Mouse (Mus musculus): Measurements from ENCODE around the gene Ccdc85c.

Gene Ccdc85c

DNA sequence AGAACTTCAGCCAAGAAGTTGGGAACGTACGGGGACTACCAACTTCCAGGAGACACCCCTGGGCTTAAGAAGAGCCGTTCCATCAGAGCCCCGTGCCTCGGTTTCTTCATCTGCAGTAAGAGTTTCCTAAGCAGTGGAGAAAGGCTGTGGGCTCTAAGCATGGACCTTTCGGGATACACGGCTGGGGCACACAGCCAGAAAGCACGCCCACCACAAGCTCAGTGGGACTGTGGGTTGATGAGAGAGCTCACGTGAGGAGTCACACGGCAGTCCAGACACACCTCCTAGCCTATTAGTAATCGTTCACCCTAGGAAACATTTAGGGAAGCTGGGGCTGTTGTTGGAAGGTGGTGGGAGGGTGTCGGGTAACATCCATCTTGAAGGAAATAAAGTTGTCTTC lies 22.2 kb downstream of the Ccdc85c start:
- no peaks in the 10 kb centered on the region for H3K36me3 ChIP-seq (ENCODE audit: insufficient read depth, low read length)
- H3K27me3 ChIP-seq (ENCODE audit: insufficient read depth, low read length) = no peaks in the 10 kb centered on the region
- TF ChIP-seq CTCF (conservative IDR thresholded peaks at IDR 0.05; ENCODE audit: low read length) = no peak
- TF ChIP-seq NANOG (IDR thresholded peaks at IDR 0.05; ENCODE audit: borderline replicate concordance, low read length) = no peak
- TF ChIP-seq POU5F1 (IDR thresholded peaks at IDR 0.05; ENCODE audit: borderline replicate concordance, low read length) = no peak
- H3K4me1 ChIP-seq (replicated peaks; ENCODE audit: low read depth, low read length) = peaks cover 77% of the 10 kb centered on the region
- H3K4me3 ChIP-seq (replicated peaks; ENCODE audit: low read length) = no peak overlapping the region
- H3K9me3 ChIP-seq (ENCODE audit: low read length) = no peaks in the 10 kb centered on the region

DNA sequence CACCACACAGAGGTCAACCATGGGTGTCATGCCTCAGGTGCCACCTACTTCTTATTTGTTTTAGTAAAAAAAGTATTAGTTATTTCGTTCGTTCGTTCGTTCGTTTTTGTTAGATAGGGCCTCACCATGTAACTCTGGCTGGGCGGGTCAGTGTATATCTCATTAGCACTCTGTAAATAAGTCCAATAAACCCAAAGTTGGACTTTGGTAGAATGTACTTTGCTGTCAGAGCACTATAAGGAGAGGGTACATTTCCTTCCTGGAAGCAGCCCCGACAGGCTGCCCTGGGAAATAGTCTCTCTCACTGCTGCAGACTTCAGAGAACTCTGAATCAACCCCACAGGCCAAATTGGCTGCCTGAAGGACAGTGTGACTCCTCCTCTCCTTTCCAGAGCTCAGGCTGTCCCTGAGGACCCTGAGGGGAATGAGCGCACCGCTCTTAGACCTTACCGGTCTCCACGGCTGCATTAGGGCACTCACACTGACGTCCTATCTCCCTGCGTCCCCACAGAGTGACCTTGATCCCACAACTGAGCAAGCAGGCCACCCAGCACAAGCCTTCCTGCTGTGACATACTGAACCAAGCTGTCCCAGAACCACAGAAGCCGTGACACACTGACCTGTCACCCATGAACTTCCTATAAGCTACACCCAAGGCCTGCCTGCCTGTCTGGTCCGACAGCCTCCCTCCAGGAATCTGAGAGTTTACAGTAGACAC lies 23.2 kb downstream of the Ccdc85c start:
- TF ChIP-seq POU5F1 (IDR thresholded peaks at IDR 0.05; ENCODE audit: borderline replicate concordance, low read length) = no peak
- no peak for TF ChIP-seq NANOG (IDR thresholded peaks at IDR 0.05; ENCODE audit: borderline replicate concordance, low read length)
- TF ChIP-seq CTCF (conservative IDR thresholded peaks at IDR 0.05; ENCODE audit: low read length) = no peak
- peaks cover 80% of the 10 kb centered on the region for H3K4me1 ChIP-seq (replicated peaks; ENCODE audit: low read depth, low read length)
- H3K4me3 ChIP-seq (replicated peaks; ENCODE audit: low read length) = no peak overlapping the region
- no peaks in the 10 kb centered on the region for H3K36me3 ChIP-seq (ENCODE audit: insufficient read depth, low read length)
- no peaks in the 10 kb centered on the region for H3K27me3 ChIP-seq (ENCODE audit: insufficient read depth, low read length)
- no peaks in the 10 kb centered on the region for H3K9me3 ChIP-seq (ENCODE audit: low read length)

DNA sequence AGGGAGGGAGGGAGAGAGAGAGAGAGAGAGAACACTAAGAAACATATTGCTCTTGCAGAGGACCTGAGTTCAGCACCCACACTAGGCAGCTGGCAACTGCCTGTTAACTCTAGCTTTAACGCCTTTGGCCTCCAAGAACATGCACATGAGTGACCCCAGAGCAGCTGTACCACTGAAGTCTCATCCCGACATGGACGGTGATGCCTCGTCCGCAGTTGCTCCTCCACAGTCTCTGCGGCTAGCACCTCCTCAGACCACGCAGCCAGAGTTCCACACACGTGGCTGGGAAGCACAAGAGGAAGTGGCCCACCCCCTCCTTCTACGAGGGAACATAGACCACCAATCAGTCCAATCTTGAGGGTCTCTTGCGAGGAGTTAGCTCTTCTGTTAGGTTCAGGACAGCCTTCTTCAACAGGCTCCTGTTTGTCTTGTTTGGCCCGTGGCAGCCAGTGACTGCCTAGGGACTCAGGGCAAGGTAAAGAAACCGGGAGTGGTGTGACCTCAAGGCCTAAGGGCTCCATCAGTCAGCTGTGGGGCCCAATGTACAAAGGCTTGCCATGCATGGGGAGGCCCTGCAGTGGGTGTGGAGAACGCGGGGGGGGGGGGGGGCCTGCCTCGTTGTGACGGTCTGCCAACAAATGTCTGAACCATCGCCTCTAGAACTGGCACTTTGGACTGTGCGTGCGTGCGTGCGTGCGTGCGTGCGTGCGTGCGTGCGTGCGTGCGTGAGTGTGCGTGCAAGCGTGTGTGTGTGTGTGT lies 24.0 kb downstream of the Ccdc85c start:
- H3K4me3 ChIP-seq (replicated peaks; ENCODE audit: low read length) = no peak overlapping the region
- H3K4me1 ChIP-seq (replicated peaks; ENCODE audit: low read depth, low read length) = peaks cover 79% of the 10 kb centered on the region
- H3K36me3 ChIP-seq (ENCODE audit: insufficient read depth, low read length) = no peaks in the 10 kb centered on the region
- TF ChIP-seq NANOG (IDR thresholded peaks at IDR 0.05; ENCODE audit: borderline replicate concordance, low read length) (no peak), CTCF (conservative IDR thresholded peaks at IDR 0.05; ENCODE audit: low read length) (no peak), POU5F1 (IDR thresholded peaks at IDR 0.05; ENCODE audit: borderline replicate concordance, low read length) (no peak)
- no peaks in the 10 kb centered on the region for H3K27me3 ChIP-seq (ENCODE audit: insufficient read depth, low read length)
- no peaks in the 10 kb centered on the region for H3K9me3 ChIP-seq (ENCODE audit: low read length)

DNA sequence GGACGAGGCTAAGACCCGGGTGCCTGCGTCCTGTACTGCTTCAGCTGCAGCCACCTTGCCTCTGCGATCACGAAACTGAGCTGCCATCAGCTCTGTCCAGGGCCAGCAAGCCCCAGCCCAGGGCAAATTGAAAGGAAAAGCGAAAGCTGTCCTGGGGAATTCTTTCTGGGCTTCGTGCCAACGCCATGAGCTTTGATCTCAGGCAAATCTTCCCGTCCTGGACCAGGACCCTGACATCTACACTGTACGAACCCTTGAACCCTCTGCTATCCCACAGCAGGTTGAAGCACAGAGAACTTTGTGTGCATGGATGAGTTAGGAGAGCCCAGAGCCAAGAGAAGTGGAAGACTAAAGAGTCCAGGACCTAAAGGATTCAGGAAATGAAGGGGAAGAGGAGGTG lies 25.7 kb downstream of the Ccdc85c start:
- H3K36me3 ChIP-seq (ENCODE audit: insufficient read depth, low read length) = no peaks in the 10 kb centered on the region
- peaks cover 81% of the 10 kb centered on the region for H3K4me1 ChIP-seq (replicated peaks; ENCODE audit: low read depth, low read length)
- no peak overlapping the region for H3K4me3 ChIP-seq (replicated peaks; ENCODE audit: low read length)
- no peaks in the 10 kb centered on the region for H3K27me3 ChIP-seq (ENCODE audit: insufficient read depth, low read length)
- TF ChIP-seq CTCF (conservative IDR thresholded peaks at IDR 0.05; ENCODE audit: low read length) (no peak), NANOG (IDR thresholded peaks at IDR 0.05; ENCODE audit: borderline replicate concordance, low read length) (no peak), POU5F1 (IDR thresholded peaks at IDR 0.05; ENCODE audit: borderline replicate concordance, low read length) (no peak)
- no peaks in the 10 kb centered on the region for H3K9me3 ChIP-seq (ENCODE audit: low read length)

DNA sequence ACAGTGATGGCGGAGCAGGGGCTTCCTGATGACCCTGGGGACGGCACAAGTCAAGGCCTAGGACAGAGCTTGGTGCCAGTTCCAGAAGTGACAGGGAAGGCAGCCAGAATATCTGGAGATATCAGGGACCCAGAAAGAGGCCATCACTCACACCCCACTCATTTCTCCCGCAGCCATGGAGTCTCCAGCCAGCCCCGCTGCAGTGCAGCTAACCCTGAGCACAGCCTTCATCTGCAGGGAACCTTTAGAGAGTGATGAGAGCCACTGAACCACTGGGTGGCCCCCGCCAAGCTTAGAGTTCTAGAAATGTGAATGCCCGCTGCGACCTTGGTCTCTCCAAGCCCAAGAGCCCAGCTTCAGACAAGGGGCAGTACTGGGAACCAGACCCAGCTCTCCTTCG lies 26.2 kb downstream of the Ccdc85c start:
- Histone ChIP-seq H3K4me3 (replicated peaks; ENCODE audit: low read length) (no peak overlapping the region), H3K9me3 (ENCODE audit: low read length) (no peaks in the 10 kb centered on the region), H3K4me1 (replicated peaks; ENCODE audit: low read depth, low read length) (peaks cover 81% of the 10 kb centered on the region), H3K36me3 (ENCODE audit: insufficient read depth, low read length) (no peaks in the 10 kb centered on the region), H3K27me3 (ENCODE audit: insufficient read depth, low read length) (no peaks in the 10 kb centered on the region)
- TF ChIP-seq CTCF (conservative IDR thresholded peaks at IDR 0.05; ENCODE audit: low read length) = no peak
- no peak for TF ChIP-seq NANOG (IDR thresholded peaks at IDR 0.05; ENCODE audit: borderline replicate concordance, low read length)
- TF ChIP-seq POU5F1 (IDR thresholded peaks at IDR 0.05; ENCODE audit: borderline replicate concordance, low read length) = no peak

DNA sequence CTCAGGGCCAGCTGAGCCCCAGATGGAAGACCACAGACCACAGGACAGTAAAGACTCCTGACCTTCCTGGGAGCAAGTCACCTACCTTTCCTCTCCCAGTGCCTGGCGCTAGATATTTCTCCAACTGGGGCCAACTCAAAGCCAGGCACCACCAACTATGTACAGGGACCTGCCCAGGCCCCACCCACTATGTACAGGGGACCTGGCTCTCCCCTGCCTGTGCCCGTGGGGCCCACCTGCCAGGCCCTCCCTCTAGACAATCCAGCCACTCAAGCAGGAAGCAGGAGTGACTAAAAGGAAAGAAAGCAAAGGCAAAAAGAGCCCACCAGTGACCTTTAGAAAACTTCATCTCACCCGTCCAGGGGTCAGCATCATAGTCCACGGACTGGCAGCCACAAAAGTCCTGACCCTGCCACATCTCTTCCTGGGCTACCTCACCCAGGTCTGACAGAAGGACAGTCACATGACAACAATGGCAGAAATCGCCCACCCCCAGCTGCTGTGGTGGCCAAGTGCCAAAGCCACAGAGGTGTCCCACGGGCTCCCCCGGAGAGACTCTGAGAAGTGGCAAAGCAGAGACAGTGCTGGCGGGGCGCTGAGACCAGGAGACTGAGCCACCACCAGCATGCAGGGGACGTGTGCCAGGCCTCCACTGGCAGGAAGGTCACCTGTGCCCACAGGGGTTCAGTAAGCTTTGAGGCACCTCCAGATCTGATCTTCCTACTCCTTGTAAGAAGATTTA lies 28.3 kb downstream of the Ccdc85c start:
- Histone ChIP-seq H3K4me1 (replicated peaks; ENCODE audit: low read depth, low read length) (peaks cover 71% of the 10 kb centered on the region), H3K27me3 (ENCODE audit: insufficient read depth, low read length) (no peaks in the 10 kb centered on the region), H3K9me3 (ENCODE audit: low read length) (no peaks in the 10 kb centered on the region), H3K4me3 (replicated peaks; ENCODE audit: low read length) (no peak overlapping the region), H3K36me3 (ENCODE audit: insufficient read depth, low read length) (no peaks in the 10 kb centered on the region)
- TF ChIP-seq POU5F1 (IDR thresholded peaks at IDR 0.05; ENCODE audit: borderline replicate concordance, low read length) (no peak), NANOG (IDR thresholded peaks at IDR 0.05; ENCODE audit: borderline replicate concordance, low read length) (no peak), CTCF (conservative IDR thresholded peaks at IDR 0.05; ENCODE audit: low read length) (no peak)

DNA sequence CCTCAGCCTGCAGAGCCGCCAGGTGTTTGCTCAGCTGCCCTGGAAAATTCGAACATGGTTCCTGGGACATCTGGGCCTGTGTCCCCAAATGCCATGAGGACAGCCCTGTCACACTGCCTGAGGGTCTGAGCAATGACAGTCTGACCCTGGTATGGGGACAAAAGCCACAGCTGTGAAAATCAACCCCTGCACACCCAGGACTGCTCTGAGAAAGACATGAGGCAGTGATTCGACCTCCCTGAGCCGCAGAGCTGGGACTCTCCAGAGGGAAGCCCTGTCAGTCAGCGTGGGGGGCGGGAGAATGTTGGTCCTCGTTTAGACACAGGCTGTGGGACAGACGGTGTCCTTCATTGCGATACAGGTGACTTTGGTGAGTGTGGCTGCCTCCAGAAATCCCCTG lies 29.6 kb downstream of the Ccdc85c start:
- Histone ChIP-seq H3K9me3 (ENCODE audit: low read length) (no peaks in the 10 kb centered on the region), H3K27me3 (ENCODE audit: insufficient read depth, low read length) (no peaks in the 10 kb centered on the region), H3K4me1 (replicated peaks; ENCODE audit: low read depth, low read length) (peaks cover 75% of the 10 kb centered on the region), H3K36me3 (ENCODE audit: insufficient read depth, low read length) (no peaks in the 10 kb centered on the region), H3K4me3 (replicated peaks; ENCODE audit: low read length) (no peak overlapping the region)
- TF ChIP-seq POU5F1 (IDR thresholded peaks at IDR 0.05; ENCODE audit: borderline replicate concordance, low read length) (no peak), NANOG (IDR thresholded peaks at IDR 0.05; ENCODE audit: borderline replicate concordance, low read length) (no peak), CTCF (conservative IDR thresholded peaks at IDR 0.05; ENCODE audit: low read length) (no peak)

DNA sequence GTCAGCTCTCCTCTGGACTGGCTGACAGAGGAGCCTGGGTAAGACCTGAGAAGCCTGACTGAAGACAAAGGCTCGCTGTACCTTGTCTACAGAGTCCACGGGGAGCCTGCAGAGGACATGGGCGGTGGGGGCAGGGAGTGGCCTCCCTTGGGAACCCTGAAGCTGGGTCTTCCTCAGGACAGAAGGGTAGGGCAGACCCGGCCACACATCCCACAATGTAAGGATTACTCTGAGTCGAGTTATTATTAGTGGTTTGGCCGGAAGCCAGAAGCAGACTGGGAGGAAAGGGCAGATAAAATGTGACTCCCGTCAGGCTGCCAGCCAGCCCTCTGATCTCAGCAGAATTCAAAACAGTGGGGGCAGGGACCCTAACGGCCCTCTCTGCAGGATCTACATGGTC lies 30.4 kb downstream of the Ccdc85c start:
- Histone ChIP-seq H3K4me1 (replicated peaks; ENCODE audit: low read depth, low read length) (peaks cover 77% of the 10 kb centered on the region), H3K27me3 (ENCODE audit: insufficient read depth, low read length) (no peaks in the 10 kb centered on the region), H3K9me3 (ENCODE audit: low read length) (no peaks in the 10 kb centered on the region), H3K4me3 (replicated peaks; ENCODE audit: low read length) (no peak overlapping the region), H3K36me3 (ENCODE audit: insufficient read depth, low read length) (no peaks in the 10 kb centered on the region)
- TF ChIP-seq CTCF (conservative IDR thresholded peaks at IDR 0.05; ENCODE audit: low read length) (no peak), POU5F1 (IDR thresholded peaks at IDR 0.05; ENCODE audit: borderline replicate concordance, low read length) (no peak), NANOG (IDR thresholded peaks at IDR 0.05; ENCODE audit: borderline replicate concordance, low read length) (no peak)
